Mouse (Mus musculus): ENCODE results near the gene Iars.
"Not testable (repeated sequence)": the region's sequence is repeated elsewhere in the genome, so short reads cannot be mapped to it uniquely, and the experiment has no call there.

Gene Iars

DNA sequence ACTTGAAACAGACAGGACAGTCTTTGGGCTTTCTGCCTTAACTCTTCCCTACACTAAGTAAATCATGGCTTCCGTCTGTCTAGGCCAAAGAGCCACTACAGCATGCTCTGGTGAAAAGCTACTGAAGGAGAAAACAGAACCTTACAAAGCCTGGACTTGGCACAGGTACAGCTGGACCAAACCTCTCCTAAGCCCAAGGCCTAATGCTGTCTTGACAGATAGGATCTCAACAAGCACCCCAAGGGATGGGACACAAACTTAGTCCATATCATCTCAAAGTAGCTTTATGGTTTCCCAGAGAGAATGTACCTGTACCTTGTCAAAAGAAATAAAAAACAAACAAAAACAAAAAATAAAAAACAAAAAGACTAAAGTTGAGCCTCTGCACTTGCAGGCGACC lies 54.5 kb downstream of the Iars start:
- no peak for DNase-seq (ENCODE audit: low read depth, low spot score)

DNA sequence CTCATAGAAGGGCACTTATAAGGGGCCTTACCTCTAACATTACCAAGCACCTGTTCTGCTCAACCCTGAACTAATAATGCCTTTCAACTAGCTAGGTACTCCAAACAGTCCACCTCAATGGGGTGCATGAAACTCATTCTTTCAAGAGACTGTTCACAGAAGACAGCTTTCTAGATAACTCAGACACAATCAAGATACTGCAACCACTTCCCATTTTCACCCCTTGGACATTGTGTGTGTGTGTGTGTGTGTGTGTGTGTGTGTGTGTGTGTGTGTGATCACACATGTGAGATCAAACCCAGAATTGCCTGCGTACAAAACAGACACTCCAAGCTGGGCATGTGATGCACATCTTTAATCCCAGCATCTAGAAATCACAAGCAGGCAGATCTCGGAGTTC lies 56.1 kb downstream of the Iars start:
- no peak for DNase-seq (ENCODE audit: low read depth, low spot score)

DNA sequence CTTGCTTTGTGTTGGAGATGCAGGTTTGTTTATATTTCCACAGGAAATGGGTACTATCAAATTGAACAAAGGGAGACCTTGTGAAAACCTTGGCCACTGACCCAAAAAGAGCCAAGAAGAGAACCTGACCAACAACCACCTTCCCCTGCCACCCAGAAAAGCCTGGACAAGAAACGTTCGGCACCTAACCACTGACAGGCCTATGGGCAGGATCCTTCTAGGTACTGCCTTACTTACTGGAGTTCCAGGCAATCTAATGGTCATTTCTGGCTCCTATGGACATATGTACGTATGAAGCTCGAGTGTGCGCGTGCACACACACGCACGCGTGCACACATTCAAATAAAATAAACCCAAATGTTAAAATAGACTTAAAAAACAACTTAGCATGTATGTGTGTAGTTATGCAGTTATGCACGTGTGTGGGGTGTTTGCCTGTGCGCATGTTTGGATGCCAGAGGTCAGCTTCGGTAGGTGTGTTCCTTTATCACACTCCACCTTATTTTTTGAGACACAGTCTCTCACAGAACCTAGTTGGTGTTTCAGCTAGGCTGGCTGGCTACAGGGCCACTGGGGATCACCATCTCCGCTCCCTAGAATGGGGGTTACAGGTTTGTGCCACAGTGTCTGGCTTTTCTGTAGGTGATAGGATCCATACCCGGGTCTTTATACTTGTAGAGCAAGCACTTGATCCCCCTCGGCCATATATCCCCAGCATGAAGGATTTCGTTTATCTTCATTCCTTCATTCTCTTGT lies 59.6 kb downstream of the Iars start:
- peak; percentile 25 for DNase-seq (ENCODE audit: low read depth, low spot score)

DNA sequence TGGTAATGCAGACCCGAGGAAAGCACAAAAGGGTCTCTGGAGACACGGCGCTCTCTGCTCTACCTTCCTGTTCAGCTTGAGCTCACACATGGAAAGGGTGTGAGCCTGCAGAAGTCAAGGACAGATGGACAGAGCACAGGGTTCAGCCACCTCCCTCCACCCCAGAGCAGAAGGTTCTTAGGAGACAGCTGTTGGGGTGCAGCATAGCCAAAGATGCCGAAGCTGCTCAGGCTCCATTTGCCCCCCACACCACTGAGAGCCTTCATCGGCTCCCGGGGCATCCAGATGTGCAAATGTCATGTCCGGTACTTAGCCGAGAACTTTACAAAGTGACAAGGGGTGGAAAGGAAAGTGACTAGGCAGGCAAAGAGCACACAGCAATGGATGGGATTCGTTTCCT lies 74.7 kb downstream of the Iars start:
- no peak for DNase-seq (ENCODE audit: low read depth, low spot score)

DNA sequence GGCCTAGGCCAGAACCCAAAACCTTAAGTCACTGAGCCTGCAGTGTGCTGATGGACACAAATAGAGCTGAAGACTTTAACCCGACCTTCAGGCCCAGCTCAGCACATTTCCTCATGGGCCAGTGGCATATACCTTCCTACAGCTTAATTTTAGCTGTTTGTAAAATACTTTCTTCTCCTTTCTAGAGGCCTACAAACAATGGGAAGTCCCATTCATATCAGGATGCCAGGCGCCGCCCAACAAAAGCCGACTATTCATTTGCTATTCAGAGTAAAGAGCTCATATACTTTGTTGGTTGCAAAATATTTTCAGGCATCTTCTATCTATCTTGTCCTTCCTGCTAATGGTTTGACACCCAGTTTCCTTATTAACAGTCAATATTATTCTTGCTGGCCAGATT lies 76.1 kb downstream of the Iars start:
- no peak for DNase-seq (ENCODE audit: low read depth, low spot score)

DNA sequence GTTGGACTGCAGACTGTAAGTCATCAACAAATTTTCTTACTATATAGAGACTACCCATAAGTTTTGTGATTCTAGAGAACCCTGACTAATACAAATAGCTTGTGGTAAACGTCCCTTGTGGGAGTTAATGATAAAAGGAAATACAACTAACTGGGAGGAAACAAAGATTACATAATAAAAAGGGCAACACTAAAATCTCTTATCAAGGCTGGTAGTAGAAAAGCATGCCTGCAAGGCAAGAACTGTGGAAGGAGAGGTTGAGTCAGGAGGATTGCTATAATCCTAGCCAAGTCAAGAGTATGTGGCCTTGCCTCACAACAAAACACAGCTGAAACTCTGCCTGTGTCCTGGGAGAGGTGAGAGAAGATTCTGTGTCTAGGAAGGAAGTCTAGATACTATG lies 78.8 kb downstream of the Iars start:
- no peak for DNase-seq (ENCODE audit: low read depth, low spot score)

DNA sequence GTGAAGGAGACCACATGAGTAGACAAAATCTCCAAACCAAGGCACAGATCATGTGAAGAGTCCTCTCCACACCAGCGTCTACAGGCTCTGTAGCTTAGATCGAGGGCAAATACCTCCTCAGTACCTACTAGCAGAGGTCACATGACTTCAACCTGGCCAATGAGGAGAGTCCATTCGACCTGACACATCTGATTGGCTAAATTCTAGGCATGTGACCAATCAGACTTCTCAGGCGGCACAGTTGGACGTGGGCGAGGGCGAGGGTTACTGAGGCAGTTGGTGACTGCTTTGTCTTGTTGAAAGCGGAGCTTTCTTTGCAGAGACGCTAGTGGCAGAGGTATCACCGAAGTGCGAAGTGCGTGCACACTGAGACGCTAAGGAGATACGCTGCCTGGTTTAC lies 80.3 kb downstream of the Iars start:
- DNase-seq (ENCODE audit: low read depth, low spot score) = peak; percentile 75

DNA sequence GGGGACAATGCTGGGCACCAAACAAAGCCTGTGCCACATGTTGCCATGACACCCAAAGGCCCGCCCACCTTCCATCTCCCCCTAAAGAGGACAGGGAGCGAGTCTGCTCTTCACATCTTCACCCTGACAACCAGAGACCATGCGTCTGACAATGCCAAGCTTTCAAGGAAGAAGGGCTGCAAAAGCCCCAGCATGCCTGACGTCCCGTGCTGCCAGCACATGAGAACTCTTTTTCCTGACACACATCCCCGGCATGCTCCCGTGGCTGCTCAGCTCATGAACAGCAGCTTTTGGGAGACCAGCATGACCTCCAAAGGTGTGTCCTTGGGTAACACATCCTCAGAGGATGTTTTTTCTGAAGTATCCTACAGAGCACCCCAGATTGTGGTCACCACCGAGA lies 83.4 kb downstream of the Iars start:
- no peak for DNase-seq (ENCODE audit: low read depth, low spot score)

DNA sequence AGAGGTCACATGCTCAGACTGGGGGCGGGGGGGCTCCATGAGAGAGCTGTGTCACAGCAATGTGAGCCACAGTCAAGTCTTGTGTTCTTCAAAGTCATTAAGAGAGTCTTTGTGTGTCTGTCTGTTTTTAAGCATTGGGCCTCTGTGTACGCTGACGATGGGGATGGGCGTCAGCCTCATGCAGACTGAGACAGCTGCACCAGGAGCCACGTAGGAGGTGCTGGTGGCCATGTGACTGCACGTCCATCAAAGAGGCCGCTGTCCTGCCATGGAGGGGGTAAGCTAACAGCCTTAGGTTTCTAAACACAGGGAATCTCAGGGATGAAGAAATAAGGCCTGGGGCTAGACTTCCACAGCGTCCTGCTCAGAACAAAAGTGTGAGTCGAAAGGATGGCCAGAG lies 84.4 kb downstream of the Iars start:
- DNase-seq (ENCODE audit: low read depth, low spot score) = no peak

DNA sequence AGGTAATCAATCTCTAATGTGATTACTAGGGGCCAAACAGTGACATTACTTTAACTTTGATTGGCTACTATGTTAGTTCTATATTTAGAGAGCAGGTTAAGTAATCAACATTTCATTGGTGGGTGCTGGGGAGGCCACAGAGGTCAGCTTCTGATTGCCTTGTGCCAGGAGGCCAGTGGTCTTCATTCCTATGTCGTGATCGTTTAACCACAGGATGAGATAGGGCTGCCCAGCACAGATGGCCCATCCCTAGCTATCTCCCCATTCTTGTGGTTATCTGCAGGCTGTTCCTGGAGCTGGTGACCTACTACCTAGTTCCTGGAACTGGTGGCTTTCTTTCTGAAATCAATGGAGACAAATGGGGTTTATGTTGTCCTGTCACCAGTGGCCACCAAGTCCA lies 86.1 kb downstream of the Iars start:
- DNase-seq (ENCODE audit: low read depth, low spot score) = no peak

DNA sequence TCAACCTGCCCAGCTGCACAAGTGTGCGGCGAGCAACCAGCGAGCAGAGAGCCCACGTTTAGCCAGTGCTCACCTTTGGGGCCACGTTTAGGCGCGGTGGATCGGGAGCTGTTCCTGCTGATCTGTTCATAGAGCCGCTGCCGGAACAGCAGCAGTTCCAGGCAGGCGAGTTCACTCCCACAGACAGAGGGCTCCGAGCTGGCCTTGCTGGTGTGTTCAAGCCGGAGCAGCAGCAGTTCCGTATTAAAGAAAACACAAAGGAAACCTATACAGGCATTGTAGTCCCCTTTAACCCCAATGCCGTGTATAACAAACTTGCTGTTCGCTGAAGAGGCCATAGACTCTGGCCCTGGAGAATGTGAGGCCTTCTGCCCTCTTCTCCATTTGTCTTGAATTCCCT lies 87.2 kb downstream of the Iars start:
- DNase-seq (ENCODE audit: low read depth, low spot score) = peak; percentile 16

DNA sequence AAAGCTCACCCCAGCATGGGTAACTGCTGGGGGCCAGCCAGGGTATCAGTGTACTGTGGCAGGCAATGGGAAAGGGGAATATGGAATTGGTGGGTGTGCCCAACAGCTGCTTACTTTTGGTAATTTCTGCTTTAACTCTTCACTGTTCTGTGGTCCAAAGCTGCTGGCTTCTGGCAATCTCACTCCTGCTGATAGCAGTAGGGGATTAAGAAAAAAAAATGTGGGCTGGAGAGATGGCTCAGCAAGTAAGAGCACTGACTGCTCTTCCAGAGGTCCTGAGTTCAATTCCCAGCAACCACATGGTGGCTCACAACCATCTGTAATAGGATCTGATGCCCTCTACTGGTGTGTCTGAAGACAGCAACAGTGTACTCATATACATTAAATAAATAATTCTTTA lies 89.6 kb downstream of the Iars start:
- DNase-seq (ENCODE audit: low read depth, low spot score) = not testable (repeated sequence)

Data from R1 (cell line).